Mouse (Mus musculus): ENCODE data around the gene Gmfg. TPM values are rescaled to one million over a fixed set of nuclear protein-coding genes. Genes with fewer than 3 reads are reported as not detected.
A peak's percentile ranks its signal among the peaks of the same experiment; 100 is the strongest.

Gene Gmfg
- polyA plus RNA-seq (2015; fragmentation: Nextera tagmentation; extraction: Ambion mirVana) = 2.8 and 3.5 TPM in 2 replicates

- peak within 1 kb of the TSS; percentile 61 for H3K4me2 ChIP-seq (ENCODE audit: low read length)
- peak; percentile 59 for ATAC-seq
These were observed at the start of gene Gmfg for GRCm38 (mm10) chr7:28436932-28437570. TSS of gene Gmfg (plus strand) at chr7:28437447.

GRCm38 (mm10) chr7:28390331-28390730 is 46.9 kb upstream of the Gmfg start:
- peaks cover 19% of the 10 kb centered on the region for H3K36me3 ChIP-seq (ENCODE audit: control insufficient read depth, insufficient read depth, low read length)
- H3K4me1 ChIP-seq (ENCODE audit: control insufficient read depth, insufficient read depth, low read length) = peaks cover 15% of the 10 kb centered on the region
- no peak overlapping the region for H3K9ac ChIP-seq (ENCODE audit: low read depth, low read length)
- no peaks in the 10 kb centered on the region for H3K27me3 ChIP-seq (ENCODE audit: control insufficient read depth, insufficient read depth, low read depth, low read length)
- H3K4me2 ChIP-seq (ENCODE audit: low read length) = no peak overlapping the region
- no peak overlapping the region for H3K4me3 ChIP-seq (ENCODE audit: low read depth, low read length)
- 98% methylated on average over 3 of the region's 3 CpGs for WGBS
- H3K9me3 ChIP-seq (replicated peaks; ENCODE audit: control insufficient read depth, low read length, poor library complexity, severe bottlenecking) = no peaks in the 10 kb centered on the region
- no peak for ATAC-seq
- H3K27ac ChIP-seq (ENCODE audit: low read length) = no peak overlapping the region

More at GRCm38 (mm10) chr7:28436932-28437570, at the start of gene Gmfg:
- peak within 1 kb of the TSS; percentile 84 for H3K27ac ChIP-seq (ENCODE audit: low read length)
- no peaks in the 10 kb centered on the region for H3K27me3 ChIP-seq (ENCODE audit: control insufficient read depth, insufficient read depth, low read depth, low read length)
- no peaks in the 10 kb centered on the region for H3K9me3 ChIP-seq (replicated peaks; ENCODE audit: control insufficient read depth, low read length, poor library complexity, severe bottlenecking)
- peak within 1 kb of the TSS; percentile 74 for H3K9ac ChIP-seq (ENCODE audit: low read depth, low read length)
- H3K36me3 ChIP-seq (ENCODE audit: control insufficient read depth, insufficient read depth, low read length) = no peaks in the 10 kb centered on the region
- peaks cover 38% of the 10 kb centered on the region for H3K4me1 ChIP-seq (ENCODE audit: control insufficient read depth, insufficient read depth, low read length)
- peak within 1 kb of the TSS; percentile 95 for H3K4me3 ChIP-seq (ENCODE audit: low read depth, low read length)
- WGBS = 3% methylated on average over 16 of the region's 16 CpGs

GRCm38 (mm10) chr7:28392429-28393271 is 44.6 kb upstream of the Gmfg start, which contains the start of the genes Med29 and Paf1:
TSS of gene Med29 (minus strand) at chr7:28392708.
TSS of gene Paf1 (plus strand) at chr7:28392951.
- Histone ChIP-seq H3K4me2 (ENCODE audit: low read length) (peak within 1 kb of the TSS; percentile 97), H3K9me3 (replicated peaks; ENCODE audit: control insufficient read depth, low read length, poor library complexity, severe bottlenecking) (no peaks in the 10 kb centered on the region), H3K4me1 (ENCODE audit: control insufficient read depth, insufficient read depth, low read length) (peaks cover 15% of the 10 kb centered on the region), H3K36me3 (ENCODE audit: control insufficient read depth, insufficient read depth, low read length) (peaks cover 24% of the 10 kb centered on the region), H3K27me3 (ENCODE audit: control insufficient read depth, insufficient read depth, low read depth, low read length) (no peaks in the 10 kb centered on the region), H3K4me3 (ENCODE audit: low read depth, low read length) (peak within 1 kb of the TSS; percentile 97), H3K9ac (ENCODE audit: low read depth, low read length) (peak within 1 kb of the TSS; percentile 88), H3K27ac (ENCODE audit: low read length) (peak within 1 kb of the TSS; percentile 81)
- WGBS = under 1% methylated on average over 56 of the region's 58 CpGs
- ATAC-seq = peak; percentile 99

GRCm38 (mm10) chr7:28393272-28393951 is 43.8 kb upstream of the Gmfg start:
- Histone ChIP-seq H3K4me2 (ENCODE audit: low read length) (peak overlapping the region; percentile 97), H3K9ac (ENCODE audit: low read depth, low read length) (peak overlapping the region; percentile 88), H3K27me3 (ENCODE audit: control insufficient read depth, insufficient read depth, low read depth, low read length) (no peaks in the 10 kb centered on the region), H3K9me3 (replicated peaks; ENCODE audit: control insufficient read depth, low read length, poor library complexity, severe bottlenecking) (no peaks in the 10 kb centered on the region), H3K4me3 (ENCODE audit: low read depth, low read length) (peak overlapping the region; percentile 97), H3K36me3 (ENCODE audit: control insufficient read depth, insufficient read depth, low read length) (peaks cover 24% of the 10 kb centered on the region), H3K27ac (ENCODE audit: low read length) (peak overlapping the region; percentile 81), H3K4me1 (ENCODE audit: control insufficient read depth, insufficient read depth, low read length) (peaks cover 15% of the 10 kb centered on the region)
- no peak for ATAC-seq
- 8% methylated on average over 22 of the region's 22 CpGs for WGBS

GRCm38 (mm10) chr7:28395425-28395824 is 41.8 kb upstream of the Gmfg start:
- no peak overlapping the region for H3K9ac ChIP-seq (ENCODE audit: low read depth, low read length)
- H3K27me3 ChIP-seq (ENCODE audit: control insufficient read depth, insufficient read depth, low read depth, low read length) = no peaks in the 10 kb centered on the region
- WGBS = 99% methylated on average over 4 of the region's 4 CpGs
- H3K27ac ChIP-seq (ENCODE audit: low read length) = no peak overlapping the region
- no peaks in the 10 kb centered on the region for H3K9me3 ChIP-seq (replicated peaks; ENCODE audit: control insufficient read depth, low read length, poor library complexity, severe bottlenecking)
- no peak for ATAC-seq
- H3K36me3 ChIP-seq (ENCODE audit: control insufficient read depth, insufficient read depth, low read length) = peaks cover 27% of the 10 kb centered on the region
- no peak overlapping the region for H3K4me2 ChIP-seq (ENCODE audit: low read length)
- peaks cover 15% of the 10 kb centered on the region for H3K4me1 ChIP-seq (ENCODE audit: control insufficient read depth, insufficient read depth, low read length)
- no peak overlapping the region for H3K4me3 ChIP-seq (ENCODE audit: low read depth, low read length)

- no peak for ATAC-seq
- H3K4me3 ChIP-seq (ENCODE audit: low read depth, low read length) = no peak overlapping the region
- no peak overlapping the region for H3K9ac ChIP-seq (ENCODE audit: low read depth, low read length)
- peaks cover 8% of the 10 kb centered on the region for H3K4me1 ChIP-seq (ENCODE audit: control insufficient read depth, insufficient read depth, low read length)
- H3K27ac ChIP-seq (ENCODE audit: low read length) = no peak overlapping the region
- H3K4me2 ChIP-seq (ENCODE audit: low read length) = no peak overlapping the region
- no peaks in the 10 kb centered on the region for H3K9me3 ChIP-seq (replicated peaks; ENCODE audit: control insufficient read depth, low read length, poor library complexity, severe bottlenecking)
- 62% methylated on average over 3 of the region's 3 CpGs for WGBS
- H3K27me3 ChIP-seq (ENCODE audit: control insufficient read depth, insufficient read depth, low read depth, low read length) = no peaks in the 10 kb centered on the region
- H3K36me3 ChIP-seq (ENCODE audit: control insufficient read depth, insufficient read depth, low read length) = peaks cover 41% of the 10 kb centered on the region
These were observed 39.2 kb upstream of the Gmfg start for GRCm38 (mm10) chr7:28398000-28398399.

GRCm38 (mm10) chr7:28398696-28399340 is 38.4 kb upstream of the Gmfg start:
- no peak overlapping the region for H3K4me2 ChIP-seq (ENCODE audit: low read length)
- peaks cover 49% of the 10 kb centered on the region for H3K36me3 ChIP-seq (ENCODE audit: control insufficient read depth, insufficient read depth, low read length)
- H3K27me3 ChIP-seq (ENCODE audit: control insufficient read depth, insufficient read depth, low read depth, low read length) = no peaks in the 10 kb centered on the region
- no peaks in the 10 kb centered on the region for H3K9me3 ChIP-seq (replicated peaks; ENCODE audit: control insufficient read depth, low read length, poor library complexity, severe bottlenecking)
- ATAC-seq = no peak
- no peak overlapping the region for H3K9ac ChIP-seq (ENCODE audit: low read depth, low read length)
- peaks cover 3% of the 10 kb centered on the region; the same call in 1 of the 2 replicates for H3K4me1 ChIP-seq (ENCODE audit: control insufficient read depth, insufficient read depth, low read length)
- no peak overlapping the region for H3K4me3 ChIP-seq (ENCODE audit: low read depth, low read length)
- no peak overlapping the region for H3K27ac ChIP-seq (ENCODE audit: low read length)
- WGBS = 92% methylated on average over 10 of the region's 10 CpGs

- 91% methylated on average over 1 of the region's 1 CpGs for WGBS
- Histone ChIP-seq H3K4me2 (ENCODE audit: low read length) (no peak overlapping the region), H3K9ac (ENCODE audit: low read depth, low read length) (no peak overlapping the region), H3K4me1 (ENCODE audit: control insufficient read depth, insufficient read depth, low read length) (no peaks in the 10 kb centered on the region), H3K27ac (ENCODE audit: low read length) (no peak overlapping the region), H3K27me3 (ENCODE audit: control insufficient read depth, insufficient read depth, low read depth, low read length) (no peaks in the 10 kb centered on the region), H3K4me3 (ENCODE audit: low read depth, low read length) (no peak overlapping the region), H3K9me3 (replicated peaks; ENCODE audit: control insufficient read depth, low read length, poor library complexity, severe bottlenecking) (no peaks in the 10 kb centered on the region), H3K36me3 (ENCODE audit: control insufficient read depth, insufficient read depth, low read length) (peaks cover 59% of the 10 kb centered on the region)
- no peak for ATAC-seq
These were observed 36.2 kb upstream of the Gmfg start for GRCm38 (mm10) chr7:28401030-28401429.

Data from midbrain, embryonic 16.5 days (tissue).